Mouse (Mus musculus) spleen, adult 2 months (tissue): ENCODE measurements around the gene Sema3g.

Experiments
- CTCF ChIP-seq: fragments of 200-500 bp; IDR thresholded peaks from 2 replicates; pipeline ENCODE4 v1.5.1; 2011; ENCODE audit warnings: mild to moderate bottlenecking, inconsistent platforms; ENCODE audit not compliant: insufficient read depth, insufficient read length, insufficient replicate concordance; ENCODE audit errors: extremely low read depth
- POLR2A ChIP-seq: fragments of 200-500 bp; IDR thresholded peaks from 2 replicates; pipeline ENCODE4 v1.6.1; 2011; ENCODE audit warnings: low read depth, low read length, inconsistent platforms

DNA sequence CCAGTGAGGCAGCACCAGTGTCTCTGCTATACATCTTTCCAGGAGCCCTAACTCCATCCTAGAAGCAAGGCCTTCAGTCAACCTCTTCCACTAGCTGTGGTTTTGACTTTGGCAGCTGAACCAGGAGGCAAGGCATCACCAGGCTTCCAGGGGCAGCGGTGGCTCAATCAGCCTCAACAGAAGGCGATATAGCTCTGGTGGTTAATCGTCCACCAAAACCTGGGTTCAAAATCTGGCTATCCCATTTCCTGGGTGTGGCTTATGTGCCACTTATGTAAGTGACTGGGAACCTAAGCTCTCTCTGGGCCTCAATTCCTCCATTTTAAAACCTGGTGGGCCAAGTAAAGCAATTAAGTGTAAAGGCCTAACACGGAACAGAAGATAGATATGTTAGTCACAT is 12.8 kb upstream of the Sema3g start:
- no peak for TF ChIP-seq CTCF
- TF ChIP-seq POLR2A: no peak
